Mouse (Mus musculus): ENCODE data around the gene Gmeb1. TPM values are rescaled to one million over a fixed set of nuclear protein-coding genes. Genes with fewer than 3 reads are reported as not detected.

The Gmeb1 gene
- polyA plus RNA-seq, 1 experiment from 2014 or later = 17.0 TPM

GRCm38 (mm10) chr4:132254986-132255385 lies 6.4 kb downstream of the Gmeb1 start:
- H3K9me3 ChIP-seq (ENCODE audit: low read length) = no peaks in the 10 kb centered on the region
- H3K4me1 ChIP-seq (ENCODE audit: insufficient read depth, low read depth, low read length) = peaks cover 6% of the 10 kb centered on the region; the same call in 1 of the 2 replicates
- ATAC-seq (no peak), DNase-seq (ENCODE audit: low spot score) (no peak)
- no peaks in the 10 kb centered on the region for H3K27me3 ChIP-seq (replicated peaks; ENCODE audit: insufficient read depth, low read length)
- H3K4me2 ChIP-seq (replicated peaks; ENCODE audit: low read depth, low read length) = no peak overlapping the region
- peaks cover 15% of the 10 kb centered on the region; the same call in 1 of the 2 replicates for H3K36me3 ChIP-seq (ENCODE audit: insufficient read depth, low read length)
- no peak overlapping the region for H3K27ac ChIP-seq (ENCODE audit: low read length)
- no peak overlapping the region for H3K4me3 ChIP-seq (ENCODE audit: low read depth, low read length)
- no peak for TF ChIP-seq EP300 (IDR thresholded peaks at IDR 0.05)
- peak; percentile 29 for TF ChIP-seq CTCF (IDR thresholded peaks at IDR 0.05)
- H3K9ac ChIP-seq (replicated peaks; ENCODE audit: low read depth) = no peak overlapping the region
- 81% methylated on average over 3 of the region's 3 CpGs for WGBS

DNA sequence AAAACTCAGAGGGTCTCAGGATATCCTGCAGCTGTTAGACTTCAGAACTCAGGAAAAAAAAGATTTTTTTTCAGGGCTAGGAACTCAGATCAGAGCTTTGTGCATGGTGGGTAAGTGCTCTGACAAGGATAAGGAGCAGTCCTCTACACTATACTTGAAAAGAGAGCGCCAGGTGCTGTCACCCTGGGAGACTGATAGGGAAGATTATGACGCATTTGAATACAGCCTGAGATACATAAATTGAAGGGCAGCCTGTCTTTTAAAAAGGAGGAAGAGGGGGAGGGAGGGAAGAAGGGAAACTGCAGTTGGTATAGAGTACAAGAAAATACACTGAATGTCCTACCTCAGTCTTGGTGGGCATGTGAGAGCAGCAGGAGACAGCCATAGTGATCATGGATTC lies 7.8 kb downstream of the Gmeb1 start:
- TF ChIP-seq EP300 (IDR thresholded peaks at IDR 0.05) (no peak), CTCF (IDR thresholded peaks at IDR 0.05) (no peak)
- WGBS = 23% methylated on average over 2 of the region's 2 CpGs

DNA sequence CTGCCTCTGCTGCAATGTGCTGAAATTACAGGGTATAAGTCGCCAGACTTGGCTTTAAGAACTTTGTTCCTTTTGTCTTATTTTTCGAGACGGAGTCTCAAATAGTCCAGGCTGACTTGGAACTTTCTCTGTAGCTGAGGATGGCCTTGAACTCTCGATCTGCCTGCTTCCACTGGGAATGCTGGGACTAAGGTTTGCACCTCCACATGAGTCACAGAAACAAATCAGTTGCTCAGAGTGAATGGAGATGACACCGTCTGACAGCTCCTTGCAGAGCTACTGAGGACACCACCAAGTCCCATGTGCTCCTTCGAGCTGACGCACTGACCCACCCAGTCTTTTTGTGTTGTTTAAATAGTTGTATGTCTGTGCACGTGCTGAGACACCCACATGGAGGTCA lies 8.3 kb downstream of the Gmeb1 start:
- DNase-seq (ENCODE audit: low spot score) (no peak), ATAC-seq (no peak)
- Histone ChIP-seq H3K4me3 (ENCODE audit: low read depth, low read length) (no peak overlapping the region), H3K27ac (ENCODE audit: low read length) (no peak overlapping the region), H3K36me3 (ENCODE audit: insufficient read depth, low read length) (peaks cover 15% of the 10 kb centered on the region; the same call in 1 of the 2 replicates), H3K9ac (replicated peaks; ENCODE audit: low read depth) (no peak overlapping the region), H3K9me3 (ENCODE audit: low read length) (no peaks in the 10 kb centered on the region), H3K27me3 (replicated peaks; ENCODE audit: insufficient read depth, low read length) (no peaks in the 10 kb centered on the region), H3K4me2 (replicated peaks; ENCODE audit: low read depth, low read length) (no peak overlapping the region), H3K4me1 (ENCODE audit: insufficient read depth, low read depth, low read length) (no peaks in the 10 kb centered on the region)
- 72% methylated on average over 8 of the region's 8 CpGs for WGBS
- TF ChIP-seq CTCF (IDR thresholded peaks at IDR 0.05) (no peak), EP300 (IDR thresholded peaks at IDR 0.05) (no peak)

More for the DNA sequence above, 7.8 kb downstream of the Gmeb1 start:
- no peak for ATAC-seq
- no peak overlapping the region for H3K4me3 ChIP-seq (ENCODE audit: low read depth, low read length)
- no peak overlapping the region for H3K4me2 ChIP-seq (replicated peaks; ENCODE audit: low read depth, low read length)
- H3K27me3 ChIP-seq (replicated peaks; ENCODE audit: insufficient read depth, low read length) = no peaks in the 10 kb centered on the region
- DNase-seq (ENCODE audit: low spot score) = no peak
- H3K27ac ChIP-seq (ENCODE audit: low read length) = no peak overlapping the region
- no peak overlapping the region for H3K9ac ChIP-seq (replicated peaks; ENCODE audit: low read depth)
- H3K4me1 ChIP-seq (ENCODE audit: insufficient read depth, low read depth, low read length) = no peaks in the 10 kb centered on the region
- no peaks in the 10 kb centered on the region for H3K9me3 ChIP-seq (ENCODE audit: low read length)
- peaks cover 15% of the 10 kb centered on the region; the same call in 1 of the 2 replicates for H3K36me3 ChIP-seq (ENCODE audit: insufficient read depth, low read length)

GRCm38 (mm10) chr4:132251596-132251995 lies 9.8 kb downstream of the Gmeb1 start:
- 88% methylated on average over 9 of the region's 9 CpGs for WGBS
- DNase-seq (ENCODE audit: low spot score) (no peak), ATAC-seq (no peak)
- Histone ChIP-seq H3K9ac (replicated peaks; ENCODE audit: low read depth) (no peak overlapping the region), H3K9me3 (ENCODE audit: low read length) (no peaks in the 10 kb centered on the region), H3K27ac (ENCODE audit: low read length) (no peak overlapping the region), H3K4me1 (ENCODE audit: insufficient read depth, low read depth, low read length) (no peaks in the 10 kb centered on the region), H3K4me2 (replicated peaks; ENCODE audit: low read depth, low read length) (no peak overlapping the region), H3K27me3 (replicated peaks; ENCODE audit: insufficient read depth, low read length) (no peaks in the 10 kb centered on the region), H3K36me3 (ENCODE audit: insufficient read depth, low read length) (peaks cover 15% of the 10 kb centered on the region; the same call in 1 of the 2 replicates), H3K4me3 (ENCODE audit: low read depth, low read length) (no peak overlapping the region)
- no peak for TF ChIP-seq CTCF (IDR thresholded peaks at IDR 0.05)
- no peak for TF ChIP-seq EP300 (IDR thresholded peaks at IDR 0.05)

DNA sequence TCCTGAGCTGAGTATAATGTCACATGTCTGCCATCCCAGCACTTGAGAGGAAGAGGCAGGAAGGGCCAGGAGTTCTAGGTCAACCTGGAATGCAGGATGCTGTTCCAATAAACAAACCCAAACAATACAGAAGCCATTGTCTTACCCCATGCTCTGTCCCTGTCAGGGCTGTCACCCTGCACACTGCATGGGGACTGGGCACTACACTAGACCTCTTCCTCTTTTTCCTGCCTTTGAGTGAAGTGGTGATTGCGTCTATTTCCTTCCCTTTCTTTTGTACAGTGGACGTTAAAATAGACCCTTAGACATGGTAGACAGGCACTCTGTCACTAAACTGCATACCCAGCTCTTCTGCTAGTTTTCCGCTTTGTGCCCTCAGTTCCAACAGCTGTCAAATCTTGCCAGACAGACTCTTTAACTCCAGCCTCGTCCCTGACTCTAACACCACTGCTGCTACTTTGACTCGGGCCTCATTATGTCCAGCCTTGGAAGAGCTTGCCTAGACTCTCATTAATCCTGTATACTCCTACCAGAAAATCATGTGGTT lies 13.9 kb downstream of the Gmeb1 start:
- Histone ChIP-seq H3K9me3 (ENCODE audit: low read length) (no peaks in the 10 kb centered on the region), H3K4me3 (ENCODE audit: low read depth, low read length) (no peak overlapping the region), H3K36me3 (ENCODE audit: insufficient read depth, low read length) (peaks cover 19% of the 10 kb centered on the region; the same call in 1 of the 2 replicates), H3K9ac (replicated peaks; ENCODE audit: low read depth) (no peak overlapping the region), H3K27ac (ENCODE audit: low read length) (no peak overlapping the region), H3K4me2 (replicated peaks; ENCODE audit: low read depth, low read length) (no peak overlapping the region), H3K4me1 (ENCODE audit: insufficient read depth, low read depth, low read length) (no peaks in the 10 kb centered on the region), H3K27me3 (replicated peaks; ENCODE audit: insufficient read depth, low read length) (no peaks in the 10 kb centered on the region)
- DNase-seq (ENCODE audit: low spot score) (peak; percentile 59), ATAC-seq (peak; percentile 94)
- WGBS = 54% methylated on average over 5 of the region's 5 CpGs
- TF ChIP-seq EP300 (IDR thresholded peaks at IDR 0.05) (peak; percentile 73), CTCF (IDR thresholded peaks at IDR 0.05) (no peak)

DNA sequence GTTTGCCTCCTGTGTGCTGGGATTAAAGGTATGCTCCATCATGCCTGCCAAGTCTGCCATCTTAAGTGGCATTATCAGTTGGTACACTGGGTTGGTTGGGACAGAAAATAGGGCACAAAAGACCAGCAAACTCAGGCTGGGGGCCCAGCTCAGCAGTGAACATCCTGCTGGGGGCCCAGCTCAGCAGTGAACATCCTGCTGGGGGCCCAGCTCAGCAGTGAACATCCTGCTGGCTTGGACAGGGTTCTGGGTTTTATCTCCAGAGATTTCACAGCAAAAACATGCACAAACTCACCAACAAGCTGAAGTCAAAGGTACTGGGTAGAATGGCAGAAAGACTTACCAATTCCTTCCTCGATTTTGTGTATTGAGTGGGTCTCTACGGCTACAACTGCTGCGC lies 15.8 kb downstream of the Gmeb1 start:
- 0 out of 2 replicates have a peak, but pooled peaks cover 11% of the 10 kb centered on the region for H3K36me3 ChIP-seq (ENCODE audit: insufficient read depth, low read length)
- H3K4me1 ChIP-seq (ENCODE audit: insufficient read depth, low read depth, low read length) = no peaks in the 10 kb centered on the region
- 87% methylated on average over 3 of the region's 3 CpGs for WGBS
- H3K9me3 ChIP-seq (ENCODE audit: low read length) = no peaks in the 10 kb centered on the region
- DNase-seq (ENCODE audit: low spot score) = no peak
- TF ChIP-seq EP300 (IDR thresholded peaks at IDR 0.05) (no peak), CTCF (IDR thresholded peaks at IDR 0.05) (no peak)
- no peak overlapping the region for H3K4me3 ChIP-seq (ENCODE audit: low read depth, low read length)
- ATAC-seq = no peak
- H3K9ac ChIP-seq (replicated peaks; ENCODE audit: low read depth) = no peak overlapping the region
- no peak overlapping the region for H3K27ac ChIP-seq (ENCODE audit: low read length)
- no peak overlapping the region for H3K4me2 ChIP-seq (replicated peaks; ENCODE audit: low read depth, low read length)
- no peaks in the 10 kb centered on the region for H3K27me3 ChIP-seq (replicated peaks; ENCODE audit: insufficient read depth, low read length)
